Mouse (Mus musculus) intestine, embryonic 15.5 days (tissue): ENCODE results near the gene Impdh1. TPM values are rescaled to one million over a fixed set of nuclear protein-coding genes. Genes with fewer than 3 reads are reported as not detected.
A peak's percentile ranks its signal among the peaks of the same experiment; 100 is the strongest.

Experiments used
- ATAC-seq: fragments of 200-750 bp; cut with Nextera tagmentation; 2 replicates; pipeline ENCODE4 v1.8.0; 2017; ENCODE audit warnings: moderate TSS enrichment, moderate library complexity
- H3K27ac ChIP-seq: fragments of 300-500 bp; sonication (generic); 2 replicates; pipeline ENCODE4 v1.5.1; 2015; ENCODE audit warnings: mild to moderate bottlenecking, inconsistent platforms
- H3K27me3 ChIP-seq: fragments of 300-500 bp; sonication (generic); replicated peaks from 2 replicates; pipeline ENCODE4 v1.6.1; 2015; ENCODE audit warnings: inconsistent platforms
- H3K36me3 ChIP-seq: fragments of 300-500 bp; sonication (generic); 2 replicates; pipeline ENCODE4 v1.6.1; 2015; ENCODE audit warnings: inconsistent platforms
- H3K4me1 ChIP-seq: fragments of 300-500 bp; sonication (generic); replicated peaks from 2 replicates; pipeline ENCODE4 v1.6.1; 2015; ENCODE audit warnings: inconsistent platforms
- H3K4me2 ChIP-seq: fragments of 300-500 bp; sonication (generic); replicated peaks from 2 replicates; pipeline ENCODE4 v1.6.1; 2015; ENCODE audit warnings: mild to moderate bottlenecking, inconsistent platforms
- H3K4me3 ChIP-seq: fragments of 300-500 bp; sonication (generic); replicated peaks from 2 replicates; pipeline ENCODE4 v1.5.1; 2015; ENCODE audit warnings: inconsistent platforms
- H3K9ac ChIP-seq: fragments of 300-500 bp; sonication (generic); 2 replicates; pipeline ENCODE4 v1.6.1; 2015; ENCODE audit warnings: inconsistent platforms
- H3K9me3 ChIP-seq: fragments of 300-500 bp; sonication (generic); 2 replicates; pipeline ENCODE4 v1.6.1; 2016; ENCODE audit warnings: inconsistent platforms
- WGBS: fragments of 180-500 bp; shearing (Covaris S2); methylation state at CpG from one replicate; pipeline ENCODE4 v1.1.7; 2015; 5-methylcytosine and 5-hydroxymethylcytosine counted together
- polyA plus RNA-seq: library from polyadenylated mRNA; unstranded; fragments of >200 nt; fragmentation: Nextera tagmentation; extraction: Ambion mirVana; gene quantifications from 2 replicates; pipeline ENCODE4 v1.2.1, GENCODE M21; 2015

Gene Impdh1
- polyA plus RNA-seq, 1 experiment from 2014 or later, result 44.7 TPM

DNA sequence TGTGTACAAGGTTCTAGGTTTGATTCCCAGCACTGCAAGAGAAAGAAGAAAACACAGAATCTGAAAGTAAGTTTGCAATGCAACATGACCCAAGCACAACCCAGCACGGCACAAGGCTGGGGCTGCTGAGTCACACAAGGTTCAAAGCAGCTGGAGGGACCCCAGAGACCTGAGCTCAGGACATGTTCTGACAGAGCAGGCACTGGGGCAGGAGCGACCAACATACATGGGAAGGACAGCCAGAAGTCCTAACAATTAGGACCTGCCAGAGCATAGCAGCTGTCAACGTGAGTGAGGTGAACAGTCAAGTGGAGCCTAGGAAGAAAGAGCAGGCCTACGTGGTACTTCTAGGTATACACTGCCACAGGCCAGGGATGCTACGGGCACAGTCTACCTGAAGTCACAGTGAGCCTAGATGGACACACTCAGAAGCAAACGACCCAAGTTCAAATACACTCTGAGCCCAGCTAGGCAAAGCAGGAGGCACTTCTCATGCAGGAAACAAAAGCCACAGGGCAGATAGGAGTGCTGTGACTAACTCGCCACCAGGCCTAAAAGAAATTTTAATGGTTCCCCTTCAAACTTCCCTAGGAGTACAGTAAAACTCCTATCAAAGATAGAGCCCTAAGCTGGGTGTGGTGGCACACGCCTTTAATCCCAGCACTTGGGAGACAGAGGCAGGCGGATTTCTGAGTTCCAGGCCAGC is 5.8 kb downstream of the Impdh1 start:
- Histone ChIP-seq H3K4me3 (no peak overlapping the region), H3K9ac (no peak overlapping the region), H3K27me3 (no peaks in the 10 kb centered on the region), H3K9me3 (no peaks in the 10 kb centered on the region), H3K4me2 (no peak overlapping the region), H3K4me1 (peaks cover 29% of the 10 kb centered on the region), H3K36me3 (no peaks in the 10 kb centered on the region), H3K27ac (no peak overlapping the region)
- no peak for ATAC-seq
- 75% methylated on average over 9 of the region's 9 CpGs for WGBS

DNA sequence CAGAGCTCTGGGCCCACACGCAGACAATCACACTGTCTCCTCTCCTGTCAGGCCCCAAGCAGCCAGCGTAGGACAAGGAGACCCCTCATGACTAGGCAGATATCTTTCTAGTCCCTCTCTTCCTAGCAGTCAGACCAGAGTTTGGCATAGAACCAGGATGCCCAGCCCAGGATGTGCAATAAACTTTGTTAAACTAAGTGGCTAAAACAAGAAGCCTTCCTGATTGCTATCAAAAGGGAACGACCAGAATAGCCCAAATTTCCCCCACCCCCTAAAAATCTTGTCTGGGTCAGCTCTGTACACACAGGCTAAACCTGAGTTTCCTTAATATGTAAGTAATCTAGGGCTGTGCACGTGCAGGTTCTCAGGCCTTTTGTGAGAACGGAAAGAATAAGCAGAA is 8.0 kb downstream of the Impdh1 start:
- Histone ChIP-seq H3K4me2 (no peak overlapping the region), H3K9me3 (no peaks in the 10 kb centered on the region), H3K27ac (no peak overlapping the region), H3K4me3 (no peak overlapping the region), H3K36me3 (peaks cover 14% of the 10 kb centered on the region), H3K27me3 (no peaks in the 10 kb centered on the region), H3K4me1 (peaks cover 13% of the 10 kb centered on the region; the same call in 1 of the 2 replicates), H3K9ac (no peak overlapping the region)
- 79% methylated on average over 5 of the region's 5 CpGs for WGBS
- ATAC-seq, result no peak

DNA sequence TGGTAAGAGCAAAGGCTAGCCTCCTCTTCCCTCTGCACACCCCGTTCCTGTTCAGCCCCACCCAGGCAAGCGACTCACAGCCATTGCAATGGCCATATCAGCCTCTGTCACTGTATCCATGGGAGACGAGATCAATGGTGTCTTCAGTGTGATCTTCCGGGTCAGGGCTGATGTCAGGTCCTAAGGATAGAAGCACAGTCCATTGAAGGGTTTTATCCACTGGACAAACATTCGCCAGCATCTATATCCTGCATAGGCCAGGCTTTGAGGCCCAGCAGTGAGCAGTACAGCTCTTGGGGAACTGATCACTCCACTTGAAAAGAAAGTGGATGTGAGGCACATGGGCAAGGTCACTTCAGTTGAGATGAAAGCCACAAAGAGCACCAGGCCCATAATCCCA is 9.1 kb downstream of the Impdh1 start:
- Histone ChIP-seq H3K4me3 (no peak overlapping the region), H3K36me3 (peaks cover 14% of the 10 kb centered on the region), H3K9me3 (no peaks in the 10 kb centered on the region), H3K9ac (no peak overlapping the region), H3K4me2 (no peak overlapping the region), H3K4me1 (peaks cover 5% of the 10 kb centered on the region; the same call in 1 of the 2 replicates), H3K27me3 (no peaks in the 10 kb centered on the region), H3K27ac (no peak overlapping the region)
- ATAC-seq, result no peak
- 83% methylated on average over 5 of the region's 5 CpGs for WGBS

DNA sequence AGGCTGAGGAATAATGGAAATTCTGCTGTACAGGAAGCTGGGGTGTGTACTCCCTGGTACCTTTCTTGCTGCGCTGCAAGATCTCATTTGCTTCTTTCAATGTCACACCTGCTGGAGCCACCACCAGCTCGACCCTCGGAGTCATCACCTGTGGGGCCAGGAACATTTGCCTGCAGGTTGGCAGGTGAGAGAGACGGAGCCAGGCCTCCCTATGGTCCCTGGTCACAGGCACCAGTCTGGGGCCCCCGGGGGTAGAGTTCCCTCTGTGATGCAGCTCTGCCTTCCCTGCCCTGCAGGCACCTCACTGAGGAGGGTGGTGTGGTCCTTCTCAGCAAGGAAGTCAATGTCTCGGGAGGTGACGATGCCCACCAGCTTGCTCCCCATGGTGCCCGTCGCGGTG is 10.2 kb downstream of the Impdh1 start:
- no peak for ATAC-seq
- no peak overlapping the region for H3K9ac ChIP-seq
- WGBS, result 94% methylated on average over 10 of the region's 10 CpGs

DNA sequence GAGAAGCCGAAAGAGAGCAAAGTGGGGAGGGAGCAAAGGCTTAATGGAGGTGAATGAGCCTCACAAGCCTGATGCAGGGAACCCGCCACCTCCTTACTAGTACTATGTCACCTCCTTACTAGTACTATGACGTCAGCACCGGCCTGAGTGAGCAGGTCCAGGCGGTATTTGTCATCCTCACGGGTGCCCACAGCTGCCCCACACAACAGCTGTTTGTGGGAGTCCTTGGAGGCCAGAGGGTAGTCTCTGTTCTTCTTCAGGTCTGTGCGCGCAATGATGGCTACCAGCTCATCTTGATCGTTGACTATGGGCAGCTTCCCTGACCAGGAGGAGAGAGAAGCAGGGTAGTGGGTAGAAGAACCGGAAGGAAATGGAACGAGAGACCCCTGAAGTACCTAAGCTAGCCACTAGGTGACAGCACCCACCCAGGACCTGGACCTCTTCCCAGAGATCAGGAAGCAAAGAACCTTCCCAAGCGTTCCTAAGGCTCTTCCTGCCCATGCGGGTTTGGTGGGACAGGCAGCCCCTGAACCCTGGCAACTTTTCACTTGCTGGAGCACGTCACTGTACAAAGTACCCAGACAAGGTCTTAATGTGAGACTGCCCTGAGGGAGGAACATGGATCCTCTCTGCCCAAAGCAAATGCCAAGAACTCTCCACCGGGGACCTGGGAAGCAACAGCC is 11.1 kb downstream of the Impdh1 start:
- peak; percentile 36; the same call in 1 of the 2 replicates for ATAC-seq
- Histone ChIP-seq H3K4me1 (no peaks in the 10 kb centered on the region), H3K27me3 (no peaks in the 10 kb centered on the region), H3K4me2 (no peak overlapping the region), H3K9ac (no peak overlapping the region), H3K4me3 (no peak overlapping the region), H3K27ac (no peak overlapping the region), H3K36me3 (peaks cover 14% of the 10 kb centered on the region), H3K9me3 (no peaks in the 10 kb centered on the region)
- WGBS, result 57% methylated on average over 15 of the region's 15 CpGs

More for the DNA sequence above, 10.2 kb downstream of the Impdh1 start:
- Histone ChIP-seq H3K36me3 (peaks cover 14% of the 10 kb centered on the region), H3K27ac (no peak overlapping the region), H3K4me1 (peaks cover under 1% of the 10 kb centered on the region; the same call in 1 of the 2 replicates), H3K9me3 (no peaks in the 10 kb centered on the region), H3K27me3 (no peaks in the 10 kb centered on the region), H3K4me2 (no peak overlapping the region), H3K4me3 (no peak overlapping the region)

DNA sequence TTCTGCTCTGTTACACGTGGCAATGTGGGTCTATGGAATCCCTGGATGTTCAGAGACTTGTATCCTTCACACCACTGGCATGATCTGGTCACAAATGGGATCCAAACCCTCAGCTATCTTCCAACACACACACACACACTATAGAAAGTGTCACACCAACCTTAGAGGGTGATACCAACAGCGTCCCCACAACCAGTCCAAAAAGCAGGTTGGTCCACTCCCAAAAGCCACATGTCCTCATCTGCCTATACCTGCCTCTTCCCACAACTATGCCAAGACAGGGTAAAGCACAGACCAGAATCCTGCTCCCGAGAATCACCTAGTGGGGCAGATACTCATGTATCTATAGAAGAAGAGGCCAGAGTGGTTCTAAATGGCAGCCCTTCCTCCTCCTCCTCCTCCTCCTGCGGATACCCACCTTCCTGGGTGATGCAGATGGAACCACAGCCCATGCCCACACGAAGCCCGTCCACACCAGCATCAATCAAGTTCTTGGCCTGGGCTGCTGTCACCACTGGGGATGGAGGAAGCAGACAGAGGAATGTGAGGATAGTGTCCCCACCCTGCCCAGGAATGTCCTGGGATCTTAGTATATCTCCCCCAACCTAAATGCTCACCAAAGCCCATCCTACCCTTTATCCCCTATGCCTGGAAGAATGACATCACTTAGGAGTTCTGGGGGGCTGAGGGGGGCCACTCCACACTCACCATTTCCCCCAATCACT is 12.1 kb downstream of the Impdh1 start:
- WGBS, result 86% methylated on average over 6 of the region's 6 CpGs
- Histone ChIP-seq H3K4me2 (no peak overlapping the region), H3K4me3 (no peak overlapping the region), H3K9me3 (no peaks in the 10 kb centered on the region), H3K27me3 (no peaks in the 10 kb centered on the region), H3K36me3 (peaks cover 14% of the 10 kb centered on the region), H3K4me1 (0 out of 2 replicates have a peak, but pooled peaks cover under 1% of the 10 kb centered on the region), H3K9ac (no peak overlapping the region), H3K27ac (no peak overlapping the region)
- no peak for ATAC-seq

DNA sequence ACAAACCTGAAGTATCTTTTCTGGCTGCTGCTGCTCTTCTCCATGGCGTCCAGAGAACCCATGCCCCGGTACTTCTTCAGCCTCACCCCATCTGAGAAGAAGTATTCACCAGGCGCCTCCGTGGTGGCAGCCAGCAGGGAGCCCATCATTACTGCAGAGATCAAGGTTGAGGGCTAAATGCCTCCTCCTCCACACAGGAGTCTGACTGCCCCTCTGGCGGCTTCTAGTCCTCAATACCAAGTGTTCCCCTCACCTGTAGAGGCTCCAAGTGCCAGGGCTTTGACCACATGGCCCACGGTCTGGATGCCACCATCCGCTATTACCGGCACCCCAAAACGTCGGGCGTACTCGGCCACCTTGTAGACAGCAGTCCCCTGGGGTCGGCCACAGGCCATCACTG is 13.1 kb downstream of the Impdh1 start:
- Histone ChIP-seq H3K4me2 (no peak overlapping the region), H3K27ac (no peak overlapping the region), H3K9ac (no peak overlapping the region), H3K27me3 (no peaks in the 10 kb centered on the region), H3K36me3 (peaks cover 14% of the 10 kb centered on the region), H3K4me3 (no peak overlapping the region), H3K9me3 (no peaks in the 10 kb centered on the region), H3K4me1 (0 out of 2 replicates have a peak, but pooled peaks cover 7% of the 10 kb centered on the region)
- WGBS, result 90% methylated on average over 13 of the region's 13 CpGs
- ATAC-seq, result no peak

DNA sequence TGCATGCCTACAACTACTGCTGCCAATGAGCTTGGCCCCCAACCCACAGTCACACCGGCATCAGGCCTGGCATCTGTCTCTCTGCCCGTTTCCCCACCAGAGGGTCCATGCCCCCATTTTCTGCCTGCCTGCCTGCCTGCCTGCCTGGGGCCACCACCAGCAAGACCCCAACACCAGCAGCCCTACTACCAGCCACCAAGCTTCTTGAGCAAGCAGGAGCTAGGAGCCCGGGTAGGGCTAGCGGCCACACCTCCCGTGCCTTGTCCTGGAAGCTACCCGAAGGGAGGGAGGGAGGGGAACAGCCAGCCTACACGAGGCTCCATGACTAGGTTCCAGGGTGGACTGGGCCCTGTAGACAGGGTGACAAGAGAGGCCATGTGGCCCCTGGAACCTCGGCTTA is 14.2 kb downstream of the Impdh1 start:
- no peak overlapping the region for H3K4me2 ChIP-seq
- H3K9me3 ChIP-seq, result no peaks in the 10 kb centered on the region
- no peak overlapping the region for H3K9ac ChIP-seq
- no peak for ATAC-seq
- 85% methylated on average over 8 of the region's 8 CpGs for WGBS
- H3K27me3 ChIP-seq, result 0 out of 2 replicates have a peak, but pooled peaks cover under 1% of the 10 kb centered on the region
- H3K4me1 ChIP-seq, result 0 out of 2 replicates have a peak, but pooled peaks cover 7% of the 10 kb centered on the region
- H3K27ac ChIP-seq, result no peak overlapping the region
- no peak overlapping the region for H3K4me3 ChIP-seq
- peaks cover 14% of the 10 kb centered on the region for H3K36me3 ChIP-seq

DNA sequence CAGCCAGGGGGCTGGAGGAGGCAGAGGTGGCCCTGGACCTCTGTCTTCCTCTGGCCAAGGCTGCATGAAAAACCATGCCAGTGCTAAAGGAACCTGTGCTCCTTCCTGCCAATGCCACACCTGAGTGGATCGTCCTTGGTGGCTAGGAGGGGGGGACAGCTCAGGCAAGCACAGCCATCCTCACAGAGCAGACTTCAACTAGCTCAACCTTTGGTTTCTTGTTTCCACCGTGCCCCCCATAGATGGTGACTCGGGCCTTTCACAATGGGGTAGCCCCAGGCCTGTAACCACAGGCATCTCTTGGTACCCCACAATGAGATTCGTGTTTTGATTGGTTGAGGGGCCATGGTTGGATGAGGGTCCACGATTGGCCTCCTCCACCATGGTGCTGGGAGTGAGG is 14.8 kb downstream of the Impdh1 start:
- H3K4me2 ChIP-seq, result no peak overlapping the region
- H3K27me3 ChIP-seq, result 0 out of 2 replicates have a peak, but pooled peaks cover 3% of the 10 kb centered on the region
- peaks cover 14% of the 10 kb centered on the region for H3K36me3 ChIP-seq
- H3K9ac ChIP-seq, result no peak overlapping the region
- no peak for ATAC-seq
- no peak overlapping the region for H3K27ac ChIP-seq
- 0 out of 2 replicates have a peak, but pooled peaks cover 7% of the 10 kb centered on the region for H3K4me1 ChIP-seq
- H3K4me3 ChIP-seq, result no peak overlapping the region
- 97% methylated on average over 5 of the region's 5 CpGs for WGBS
- H3K9me3 ChIP-seq, result no peaks in the 10 kb centered on the region

DNA sequence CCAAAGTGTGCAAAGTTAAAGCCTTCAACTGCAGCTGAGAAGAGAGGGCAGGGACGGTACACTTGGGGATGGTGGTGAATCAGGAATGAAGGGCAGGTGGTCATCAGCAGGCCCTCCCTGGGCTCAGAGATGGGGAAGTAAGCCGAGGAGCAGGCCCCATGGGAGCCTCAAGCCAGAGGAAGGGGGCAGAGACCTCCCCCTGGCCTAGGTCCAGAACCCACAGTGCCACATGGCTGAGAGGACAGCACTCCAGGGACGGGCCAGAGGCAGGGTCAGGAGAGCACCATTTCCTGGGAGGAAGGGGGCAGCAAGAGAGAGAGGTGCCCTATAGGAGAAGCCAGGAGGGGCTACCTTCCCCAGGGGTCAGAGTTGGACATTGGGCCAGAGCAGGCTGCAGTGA is 15.7 kb downstream of the Impdh1 start:
- H3K36me3 ChIP-seq, result peaks cover 14% of the 10 kb centered on the region
- no peak overlapping the region for H3K9ac ChIP-seq
- 0 out of 2 replicates have a peak, but pooled peaks cover 3% of the 10 kb centered on the region for H3K27me3 ChIP-seq
- 66% methylated on average over 3 of the region's 3 CpGs for WGBS
- H3K4me3 ChIP-seq, result no peak overlapping the region
- H3K4me2 ChIP-seq, result no peak overlapping the region
- no peaks in the 10 kb centered on the region for H3K9me3 ChIP-seq
- ATAC-seq, result no peak
- H3K4me1 ChIP-seq, result 0 out of 2 replicates have a peak, but pooled peaks cover 7% of the 10 kb centered on the region
- no peak overlapping the region for H3K27ac ChIP-seq

DNA sequence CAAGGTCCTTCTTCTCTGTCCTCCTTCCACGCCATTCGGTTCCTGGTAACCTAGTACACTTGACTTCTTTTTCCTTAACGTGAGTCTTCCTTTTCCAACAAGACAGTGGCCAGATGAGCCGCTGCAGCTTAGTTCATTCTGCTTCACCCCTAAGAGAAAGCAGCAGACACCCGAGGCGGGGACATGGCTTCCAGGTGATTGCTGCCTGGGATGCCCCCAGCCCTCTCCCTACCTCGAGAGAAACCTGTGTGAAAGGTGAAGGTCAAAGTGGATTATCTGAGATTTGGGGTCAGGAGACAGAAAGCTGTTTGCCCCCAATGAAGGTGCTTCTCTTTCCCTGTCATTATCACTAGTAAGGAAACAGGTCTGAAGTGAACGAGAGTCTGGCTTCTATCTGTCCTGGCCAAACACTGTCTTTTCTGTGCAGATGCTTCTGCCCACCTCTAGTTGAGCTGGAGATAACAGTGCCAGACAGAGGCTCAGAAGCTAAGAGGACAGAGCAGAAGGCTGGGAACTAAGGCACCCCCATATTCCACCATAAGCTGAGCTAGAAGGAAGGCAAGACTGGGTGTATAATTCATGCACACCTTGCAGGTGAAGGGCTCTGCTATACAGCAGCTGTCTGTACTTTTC is 16.8 kb downstream of the Impdh1 start:
- Histone ChIP-seq H3K9ac (peak overlapping the region; percentile 18; the same call in 1 of the 2 replicates), H3K9me3 (no peaks in the 10 kb centered on the region), H3K4me2 (peak overlapping the region; percentile 70), H3K36me3 (peaks cover 8% of the 10 kb centered on the region; the same call in 1 of the 2 replicates), H3K27ac (no peak overlapping the region), H3K4me3 (peak overlapping the region; percentile 36; the same call in 1 of the 2 replicates), H3K27me3 (0 out of 2 replicates have a peak, but pooled peaks cover 3% of the 10 kb centered on the region), H3K4me1 (0 out of 2 replicates have a peak, but pooled peaks cover 7% of the 10 kb centered on the region)
- 35% methylated on average over 8 of the region's 8 CpGs for WGBS
- no peak for ATAC-seq
